Mouse (Mus musculus): ENCODE data around the gene Rpl27a. TPM values are rescaled to one million over a fixed set of nuclear protein-coding genes. Genes with fewer than 3 reads are reported as not detected.
A peak's percentile ranks its signal among the peaks of the same experiment; 100 is the strongest.

Gene Rpl27a
- total and polyA plus RNA-seq, 2 experiments from 2014 or later: 94.1 to 433 TPM

DNA sequence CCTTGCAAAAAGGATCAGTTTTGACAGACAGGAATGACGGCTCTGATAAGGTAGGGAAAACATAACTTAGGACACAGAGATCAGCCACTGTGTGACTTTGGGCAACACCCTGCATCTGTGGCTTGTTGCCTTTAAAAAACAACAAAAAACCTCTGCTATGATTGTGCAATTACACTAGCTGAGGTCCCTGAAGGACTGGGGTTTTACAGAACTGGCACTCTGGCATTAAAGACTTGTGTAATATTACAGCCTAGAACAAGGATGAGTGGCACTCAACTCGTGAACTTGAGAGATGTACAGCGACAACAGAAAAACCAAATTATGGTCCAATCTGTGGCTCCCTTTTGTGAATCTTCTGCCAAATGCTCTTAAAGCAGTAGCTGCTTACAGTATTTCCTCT is 5.8 kb downstream of the Rpl27a start:
- H3K36me3 ChIP-seq (ENCODE audit: insufficient read depth): peaks cover 53% of the 10 kb centered on the region
- DNase-seq (no peak), ATAC-seq (no peak)
- no peaks in the 10 kb centered on the region for H3K27me3 ChIP-seq (ENCODE audit: insufficient read depth, low read length)
- H3K4me2 ChIP-seq (ENCODE audit: low read depth): no peak overlapping the region
- no peaks in the 10 kb centered on the region for H3K9me3 ChIP-seq (ENCODE audit: low read length)
- 81% methylated on average over 3 of the region's 3 CpGs for WGBS
- no peak for TF ChIP-seq CTCF (IDR thresholded peaks at IDR 0.05; ENCODE audit: low read depth)
- H3K4me3 ChIP-seq (ENCODE audit: low read depth, low read length): no peak overlapping the region
- peaks cover 6% of the 10 kb centered on the region for H3K4me1 ChIP-seq (ENCODE audit: insufficient read depth)
- H3K27ac ChIP-seq (ENCODE audit: low read depth, low read length): no peak overlapping the region
- no peak overlapping the region for H3K9ac ChIP-seq

DNA sequence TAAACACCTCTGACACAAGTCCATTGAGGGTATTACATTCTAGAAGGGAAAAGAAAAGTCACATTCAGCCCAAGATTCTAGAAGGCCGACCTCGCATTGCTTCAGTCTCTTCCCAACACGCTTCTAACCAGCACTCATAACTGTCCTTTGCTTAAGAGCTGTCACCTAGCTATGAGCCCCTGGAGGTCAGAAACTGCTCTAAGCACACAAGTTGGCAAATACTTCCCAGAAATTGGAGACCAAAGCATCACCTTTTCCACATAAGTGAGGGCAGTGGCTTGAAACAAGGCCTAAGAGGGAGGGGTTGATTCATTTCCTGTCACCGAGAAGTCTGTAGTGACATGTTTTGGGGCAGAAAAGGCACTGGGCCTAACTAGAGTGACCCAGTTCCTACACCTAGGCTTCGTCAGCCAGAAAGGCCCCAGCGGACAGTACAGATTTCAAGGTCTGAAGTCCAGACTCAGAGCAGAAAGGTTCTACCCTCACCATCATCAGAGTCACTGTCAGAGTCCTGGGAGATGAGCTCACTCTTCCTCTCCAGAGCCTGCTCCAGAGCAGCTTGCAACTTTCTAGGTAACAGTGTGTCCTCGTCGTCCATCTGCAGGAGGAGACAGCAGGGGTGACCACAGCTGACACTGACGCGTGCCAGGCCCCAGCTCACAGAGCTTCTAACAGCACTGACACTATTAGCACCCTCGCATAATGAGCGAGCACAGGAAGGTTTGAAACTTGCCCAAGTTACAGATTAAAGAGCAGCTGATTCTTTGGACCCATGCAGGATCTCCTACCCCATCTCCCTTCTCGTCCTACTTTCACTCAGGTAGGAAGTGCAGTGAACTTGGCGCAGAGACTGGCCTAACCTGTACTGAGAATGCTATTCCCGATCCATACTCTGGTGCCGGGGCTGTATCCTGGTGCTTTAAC is 7.1 kb downstream of the Rpl27a start:
- no peak for DNase-seq
- H3K4me2 ChIP-seq (ENCODE audit: low read depth): no peak overlapping the region
- H3K9me3 ChIP-seq (ENCODE audit: low read length): no peaks in the 10 kb centered on the region
- no peak overlapping the region for H3K4me3 ChIP-seq (ENCODE audit: low read depth, low read length)
- H3K27me3 ChIP-seq (ENCODE audit: insufficient read depth, low read length): no peaks in the 10 kb centered on the region
- no peak for ATAC-seq
- H3K9ac ChIP-seq: no peak overlapping the region
- no peak for TF ChIP-seq CTCF (IDR thresholded peaks at IDR 0.05; ENCODE audit: low read depth)
- peaks cover 52% of the 10 kb centered on the region for H3K36me3 ChIP-seq (ENCODE audit: insufficient read depth)
- no peak overlapping the region for H3K27ac ChIP-seq (ENCODE audit: low read depth, low read length)
- 80% methylated on average over 16 of the region's 16 CpGs for WGBS
- no peaks in the 10 kb centered on the region for H3K4me1 ChIP-seq (ENCODE audit: insufficient read depth)

DNA sequence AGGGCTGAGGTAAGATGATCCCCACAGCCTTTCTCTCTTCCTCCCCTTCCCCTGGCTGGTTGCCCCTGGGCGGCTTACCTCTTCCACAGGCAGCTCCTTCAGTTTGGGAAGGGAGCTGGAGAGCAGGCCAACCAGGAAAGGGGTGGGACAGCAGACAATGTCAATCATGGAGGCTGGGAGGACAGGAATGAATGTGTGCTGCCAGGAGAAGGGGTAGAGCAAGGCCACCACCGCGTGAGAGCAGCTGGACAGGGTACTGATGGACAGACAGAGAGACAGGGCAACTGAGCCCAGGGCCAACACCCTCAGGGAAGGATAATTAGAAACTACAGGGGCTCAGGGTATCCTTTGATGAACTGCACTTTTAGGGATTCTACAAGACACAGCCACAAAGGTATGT is 8.6 kb downstream of the Rpl27a start:
- Histone ChIP-seq H3K27ac (ENCODE audit: low read depth, low read length) (no peak overlapping the region), H3K9ac (no peak overlapping the region), H3K9me3 (ENCODE audit: low read length) (no peaks in the 10 kb centered on the region), H3K4me3 (ENCODE audit: low read depth, low read length) (no peak overlapping the region), H3K36me3 (ENCODE audit: insufficient read depth) (peaks cover 42% of the 10 kb centered on the region), H3K4me2 (ENCODE audit: low read depth) (no peak overlapping the region), H3K4me1 (ENCODE audit: insufficient read depth) (no peaks in the 10 kb centered on the region), H3K27me3 (ENCODE audit: insufficient read depth, low read length) (no peaks in the 10 kb centered on the region)
- ATAC-seq: no peak
- 80% methylated on average over 3 of the region's 3 CpGs for WGBS
- DNase-seq: no peak
- no peak for TF ChIP-seq CTCF (IDR thresholded peaks at IDR 0.05; ENCODE audit: low read depth)

DNA sequence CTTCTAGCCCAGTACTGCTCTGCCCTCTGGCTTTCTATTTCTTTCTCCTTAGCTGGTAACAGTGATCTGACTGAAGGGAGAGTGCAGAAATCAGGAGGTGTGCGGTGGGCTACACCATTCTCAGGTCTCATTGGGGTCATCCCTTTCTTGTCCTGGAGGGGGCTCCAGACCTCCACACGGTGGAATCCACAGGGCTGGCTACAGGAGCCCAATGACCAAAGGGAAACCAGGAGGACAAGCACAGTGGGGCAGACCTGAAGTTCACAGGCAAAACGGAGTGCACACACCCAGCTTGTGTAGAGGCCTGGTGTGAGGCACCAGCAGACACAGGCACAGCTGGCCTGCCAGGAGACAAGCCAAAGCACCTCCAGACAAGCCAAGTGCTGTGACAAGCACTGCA is 9.4 kb downstream of the Rpl27a start:
- Histone ChIP-seq H3K9me3 (ENCODE audit: low read length) (no peaks in the 10 kb centered on the region), H3K27me3 (ENCODE audit: insufficient read depth, low read length) (no peaks in the 10 kb centered on the region), H3K4me1 (ENCODE audit: insufficient read depth) (no peaks in the 10 kb centered on the region), H3K36me3 (ENCODE audit: insufficient read depth) (peaks cover 35% of the 10 kb centered on the region), H3K4me3 (ENCODE audit: low read depth, low read length) (no peak overlapping the region), H3K4me2 (ENCODE audit: low read depth) (no peak overlapping the region), H3K9ac (no peak overlapping the region), H3K27ac (ENCODE audit: low read depth, low read length) (no peak overlapping the region)
- DNase-seq (peak; percentile 53), ATAC-seq (peak; percentile 83)
- TF ChIP-seq CTCF (IDR thresholded peaks at IDR 0.05; ENCODE audit: low read depth): peak; percentile 81
- WGBS: 9% methylated on average over 3 of the region's 3 CpGs

DNA sequence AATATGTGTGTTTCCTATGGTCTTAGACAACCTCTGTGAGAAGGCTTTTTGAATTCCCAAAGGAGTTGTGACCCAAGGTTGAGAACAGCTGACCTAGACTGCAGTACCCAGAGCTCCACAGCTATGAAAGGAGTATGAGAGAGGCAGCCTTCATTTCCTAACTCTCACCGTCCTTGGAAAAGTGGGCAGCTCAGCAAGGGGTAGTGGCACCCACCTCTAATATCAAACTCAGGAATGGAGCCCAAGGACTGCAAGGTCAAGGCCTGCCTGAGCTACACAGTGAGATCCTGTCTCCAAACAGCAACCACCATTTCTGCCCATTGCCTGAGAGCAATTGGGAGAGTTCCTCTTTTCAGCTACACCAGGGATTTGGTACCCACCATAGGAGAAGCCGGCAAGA is 10.8 kb downstream of the Rpl27a start:
- Histone ChIP-seq H3K4me3 (ENCODE audit: low read depth, low read length) (no peak overlapping the region), H3K27me3 (ENCODE audit: insufficient read depth, low read length) (no peaks in the 10 kb centered on the region), H3K27ac (ENCODE audit: low read depth, low read length) (no peak overlapping the region), H3K9me3 (ENCODE audit: low read length) (no peaks in the 10 kb centered on the region), H3K4me2 (ENCODE audit: low read depth) (no peak overlapping the region), H3K9ac (no peak overlapping the region), H3K36me3 (ENCODE audit: insufficient read depth) (peaks cover 28% of the 10 kb centered on the region), H3K4me1 (ENCODE audit: insufficient read depth) (no peaks in the 10 kb centered on the region)
- DNase-seq: no peak
- no peak for TF ChIP-seq CTCF (IDR thresholded peaks at IDR 0.05; ENCODE audit: low read depth)
- no peak for ATAC-seq
- 80% methylated on average over 2 of the region's 2 CpGs for WGBS

DNA sequence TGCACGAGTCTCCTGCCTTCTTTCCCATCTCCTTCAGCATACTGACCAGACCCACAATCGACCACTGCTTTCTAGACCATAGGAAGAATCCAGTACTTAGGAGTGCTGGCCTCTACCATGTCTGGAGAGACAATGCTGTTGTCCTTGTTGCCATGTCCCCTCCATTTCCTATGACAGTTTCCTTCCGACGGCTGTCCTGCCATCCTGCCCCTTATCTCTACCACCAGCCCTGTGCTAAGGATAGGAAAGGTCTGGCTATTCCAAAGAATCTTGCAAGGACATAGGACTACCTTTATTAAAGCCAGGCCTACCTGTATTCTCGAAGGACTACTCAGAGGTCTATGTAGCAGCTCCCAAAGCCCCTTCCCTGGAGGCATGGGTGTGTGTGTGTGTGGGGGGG is 12.6 kb downstream of the Rpl27a start:
- no peaks in the 10 kb centered on the region; the same call in 1 of the 2 replicates for H3K4me1 ChIP-seq (ENCODE audit: insufficient read depth)
- no peak overlapping the region for H3K4me2 ChIP-seq (ENCODE audit: low read depth)
- no peak overlapping the region for H3K27ac ChIP-seq (ENCODE audit: low read depth, low read length)
- TF ChIP-seq CTCF (IDR thresholded peaks at IDR 0.05; ENCODE audit: low read depth): no peak
- peaks cover 11% of the 10 kb centered on the region; the same call in 1 of the 2 replicates for H3K36me3 ChIP-seq (ENCODE audit: insufficient read depth)
- H3K9ac ChIP-seq: no peak overlapping the region
- no peaks in the 10 kb centered on the region for H3K27me3 ChIP-seq (ENCODE audit: insufficient read depth, low read length)
- ATAC-seq: no peak
- 87% methylated on average over 5 of the region's 5 CpGs for WGBS
- no peak overlapping the region for H3K4me3 ChIP-seq (ENCODE audit: low read depth, low read length)
- DNase-seq: no peak
- H3K9me3 ChIP-seq (ENCODE audit: low read length): no peaks in the 10 kb centered on the region

DNA sequence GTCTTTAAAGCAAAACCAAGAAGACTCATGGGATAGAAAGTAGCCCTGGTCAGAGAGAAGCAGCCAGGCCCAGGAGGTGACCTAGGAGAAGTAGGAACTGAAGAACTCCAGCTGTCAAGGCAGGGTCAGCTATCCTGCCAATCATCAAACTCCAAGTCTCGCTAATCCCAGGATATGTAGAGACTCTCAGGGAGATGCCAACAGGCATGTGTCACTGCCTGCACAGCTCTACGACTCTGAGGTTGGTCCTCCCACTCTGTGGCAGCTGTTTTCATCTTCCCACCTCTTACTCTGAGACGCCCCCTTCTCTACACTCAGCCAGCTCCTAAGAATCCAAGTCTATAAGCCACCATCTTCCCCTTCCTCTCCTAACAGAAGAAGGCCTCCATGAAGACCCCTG is 13.7 kb downstream of the Rpl27a start:
- Histone ChIP-seq H3K4me3 (ENCODE audit: low read depth, low read length) (no peak overlapping the region), H3K4me2 (ENCODE audit: low read depth) (no peak overlapping the region), H3K27ac (ENCODE audit: low read depth, low read length) (no peak overlapping the region), H3K36me3 (ENCODE audit: insufficient read depth) (peaks cover 10% of the 10 kb centered on the region; the same call in 1 of the 2 replicates), H3K9me3 (ENCODE audit: low read length) (no peaks in the 10 kb centered on the region), H3K4me1 (ENCODE audit: insufficient read depth) (no peaks in the 10 kb centered on the region; the same call in 1 of the 2 replicates), H3K9ac (no peak overlapping the region), H3K27me3 (ENCODE audit: insufficient read depth, low read length) (no peaks in the 10 kb centered on the region)
- no peak for ATAC-seq
- no peak for TF ChIP-seq CTCF (IDR thresholded peaks at IDR 0.05; ENCODE audit: low read depth)
- 74% methylated on average over 3 of the region's 3 CpGs for WGBS
- DNase-seq: no peak
